In the genomic region with DNA sequence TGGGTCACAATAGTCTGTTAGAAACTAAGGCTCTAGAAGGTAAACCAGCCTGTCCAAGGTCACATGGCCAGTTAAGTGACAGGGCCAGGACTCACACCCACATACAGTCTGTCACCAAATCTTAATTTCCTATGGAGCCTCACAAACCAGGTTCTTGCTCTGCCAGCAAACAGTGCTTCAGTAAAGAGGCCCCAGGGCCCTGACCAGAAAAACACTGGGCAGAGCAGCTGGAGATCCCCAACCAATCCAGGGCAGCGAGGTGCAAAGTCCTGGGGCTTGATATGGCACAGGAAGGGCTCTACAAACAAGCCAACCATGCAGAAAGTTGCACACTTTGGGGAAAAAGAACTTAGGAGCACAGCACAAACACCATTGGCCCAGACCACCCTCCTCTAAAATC, we compare ENCODE assay signal across 7 mouse cellular contexts. TPM values are rescaled to one million over a fixed set of nuclear protein-coding genes. Genes with fewer than 3 reads are reported as not detected.
DNase-seq lines count a peak whose midpoint lies in the region; ATAC-seq and TF ChIP-seq lines count a peak whose summit lies in the region.

No protein-coding gene starts in this region.

- no peak for DNase-seq in ES-E14 (ENCODE audit: low read depth, low spot score)
- peak; percentile 77 to 79 for DNase-seq in kidney, postnatal 36 days
- DNase-seq in natural killer cell, adult 2 months (ENCODE audit: low spot score in 2 of 2) = no peak
- no peak for DNase-seq in thymus, postnatal 10 days (ENCODE audit: low spot score in 2 of 2)

- peak overlapping the region; percentile 41; the same call in 1 of the 2 replicates for H3K27ac ChIP-seq in ES-E14 (ENCODE audit: insufficient read depth, low read depth, low read length, poor library complexity, severe bottlenecking)
- peak overlapping the region; percentile 63 to 98 for H3K27ac ChIP-seq in heart, embryonic 14.5 days (replicated peaks in 1 of 2; ENCODE audit: control insufficient read depth in 1 of 2, insufficient read depth in 1 of 2, low read depth in 2 of 2, low read length in 2 of 2)
- H3K27ac ChIP-seq in neural tube, embryonic 15.5 days (replicated peaks) = no peak overlapping the region

- peaks cover 70% of the 10 kb centered on the region for H3K79me2 ChIP-seq in C2C12 (ENCODE audit: control insufficient read depth, insufficient read depth)

- ATAC-seq in heart, embryonic 14.5 days (ENCODE audit: insufficient number of reproducible peaks, insufficient read depth, low FRiP score, low read depth) = no peak
- ATAC-seq in neural tube, embryonic 15.5 days (ENCODE audit: low FRiP score) = no peak

- in situ Hi-C loops in ES-E14 (cut with MboI; ENCODE audit: low sequenced_read_pairs in 2 of 2, unreplicated experiment in 2 of 2) = no loop called here

- WGBS in heart, embryonic 14.5 days = 19% methylated on average over 1 of the region's 1 CpGs
- WGBS in neural tube, embryonic 15.5 days = 61% methylated on average over 1 of the region's 1 CpGs

- H3K79me3 ChIP-seq in C2C12 (ENCODE audit: low read depth) = peaks cover 65% of the 10 kb centered on the region

- H3K36me3 ChIP-seq in C2C12 (ENCODE audit: control insufficient read depth, insufficient read depth) (peaks cover 41% of the 10 kb centered on the region), ES-E14 (ENCODE audit: control insufficient read depth, insufficient read depth, low read length, poor library complexity, severe bottlenecking) (no peaks in the 10 kb centered on the region)
- peaks cover 5% of the 10 kb centered on the region; the same call in 1 of the 2 replicates for H3K36me3 ChIP-seq in heart, embryonic 14.5 days (ENCODE audit: control insufficient read depth, insufficient read depth, low read length)
- H3K36me3 ChIP-seq in neural tube, embryonic 15.5 days = 0 out of 2 replicates have a peak, but pooled peaks cover 8% of the 10 kb centered on the region

- peak overlapping the region; percentile 85 for H3K4me2 ChIP-seq in heart, embryonic 14.5 days (ENCODE audit: low read length)
- peak overlapping the region; percentile 80 for H3K4me2 ChIP-seq in neural tube, embryonic 15.5 days

- no peak for TF ChIP-seq CTCF in C2C12 (IDR thresholded peaks at IDR 0.05; ENCODE audit: control insufficient read depth, insufficient read depth, insufficient read length)

- H3ac ChIP-seq in C2C12 (ENCODE audit: control insufficient read depth, insufficient read length, low read depth) = peak overlapping the region; percentile 65

- H3K4me1 ChIP-seq in ES-E14 (ENCODE audit: control insufficient read depth in 2 of 2, insufficient read depth in 2 of 2, low read length in 2 of 2, poor library complexity in 1 of 2) = peaks cover 4 to 21% of the 10 kb centered on the region in 2 experiments
- peaks cover 16 to 39% of the 10 kb centered on the region in 2 experiments for H3K4me1 ChIP-seq in heart, embryonic 14.5 days (ENCODE audit: control insufficient read depth in 2 of 2, insufficient read depth in 2 of 2, low read length in 2 of 2)
- H3K4me1 ChIP-seq in neural tube, embryonic 15.5 days = peaks cover 62% of the 10 kb centered on the region

- H3K4me3 ChIP-seq in C2C12 (ENCODE audit: insufficient read depth, poor library complexity, severe bottlenecking) (peak overlapping the region; percentile 74), ES-E14 (ENCODE audit: insufficient read depth in 1 of 2, low read depth in 1 of 2, low read length in 2 of 2, poor library complexity in 1 of 2, severe bottlenecking in 1 of 2) (peak overlapping the region in 1 of 2 experiments; percentile 88; a peak in 2 of 4 replicates)
- peak overlapping the region; percentile 73 to 82 for H3K4me3 ChIP-seq in heart, embryonic 14.5 days (ENCODE audit: control insufficient read depth in 1 of 2, insufficient read depth in 1 of 2, low read depth in 1 of 2, low read length in 2 of 2)
- peak overlapping the region; percentile 65 for H3K4me3 ChIP-seq in neural tube, embryonic 15.5 days (replicated peaks)

- H3K9ac ChIP-seq in ES-E14 (ENCODE audit: insufficient read depth, low read depth, low read length, poor library complexity, severe bottlenecking) = peak overlapping the region; percentile 33; the same call in 1 of the 2 replicates
- peak overlapping the region; percentile 96 for H3K9ac ChIP-seq in heart, embryonic 14.5 days (ENCODE audit: low read length)
- peak overlapping the region; percentile 75 for H3K9ac ChIP-seq in neural tube, embryonic 15.5 days (replicated peaks)

- H3K27me3 ChIP-seq in C2C12 (ENCODE audit: control insufficient read depth, insufficient read depth, insufficient read length) = no peaks in the 10 kb centered on the region
- no peaks in the 10 kb centered on the region for H3K27me3 ChIP-seq in heart, embryonic 14.5 days (ENCODE audit: control insufficient read depth, insufficient read depth, low read length)
- no peaks in the 10 kb centered on the region for H3K27me3 ChIP-seq in neural tube, embryonic 15.5 days (replicated peaks)

- no peaks in the 10 kb centered on the region for H3K9me3 ChIP-seq in ES-E14 (ENCODE audit: control insufficient read depth, insufficient read depth, low read depth, low read length)
- H3K9me3 ChIP-seq in heart, embryonic 14.5 days (ENCODE audit: control insufficient read depth, low read length) = no peaks in the 10 kb centered on the region
- H3K9me3 ChIP-seq in neural tube, embryonic 15.5 days (replicated peaks) = no peaks in the 10 kb centered on the region

TF ChIP-seq in C2C12, 6 proteins besides CTCF, POLR2A, EP300 and RAD21:
- TF ChIP-seq FOSL1 (IDR thresholded peaks at IDR 0.05; ENCODE audit: insufficient read depth, low read length, poor library complexity, severe bottlenecking) (no peak), USF1 (IDR thresholded peaks at IDR 0.05; ENCODE audit: low read depth) (peak; percentile 69)
TF ChIP-seq in C2C12: peak in this region for 1.

TF ChIP-seq in ES-E14, 5 proteins besides CTCF, POLR2A, EP300 and RAD21:
- no peak for TF ChIP-seq CHD2 (IDR thresholded peaks at IDR 0.05; ENCODE audit: low read depth, low read length)
- no peak for TF ChIP-seq HCFC1 (IDR thresholded peaks at IDR 0.05; ENCODE audit: borderline replicate concordance, insufficient read depth, low read length)

RNA-seq across cellular contexts. Expression of gene Bcl2l1, which starts 3.0 kb away (rescaled TPM):
- 67.3 TPM for polyA plus RNA-seq in C2C12 (2012; fragmentation: generic; extraction: Trizol)
- 24.9 and 34.9 TPM in 2 replicates for total RNA-seq in ES-E14 (2012; rRNA removed)
- 59.0 and 68.1 TPM in 2 replicates for polyA plus RNA-seq in heart, embryonic 14.5 days (2014; fragmentation: Nextera tagmentation; extraction: Ambion mirVana)
- 119 and 125 TPM in 2 replicates for polyA plus RNA-seq in neural tube, embryonic 15.5 days (2015; fragmentation: Nextera tagmentation; extraction: Ambion mirVana)

RNA-seq across cellular contexts. Expression of gene Tpx2, which starts 19.2 kb away (rescaled TPM):
- 54.8 TPM for polyA plus RNA-seq in C2C12 (2012; fragmentation: generic; extraction: Trizol)
- total RNA-seq in ES-E14 (2012; rRNA removed) = 63.2 and 77.8 TPM in 2 replicates
- polyA plus RNA-seq in heart, embryonic 14.5 days (2014; fragmentation: Nextera tagmentation; extraction: Ambion mirVana) = 56.2 and 60.8 TPM in 2 replicates
- 11.1 and 26.9 TPM in 2 replicates for polyA plus RNA-seq in neural tube, embryonic 15.5 days (2015; fragmentation: Nextera tagmentation; extraction: Ambion mirVana)

Comparison
In these comparisons a context has a peak if more than half of its experiments do, and no peak if none do; other contexts are left out.
1. DNase-seq: peak in kidney, postnatal 36 days (2 of 2); none in ES-E14 (single experiment), natural killer cell, adult 2 months (0 of 2) and thymus, postnatal 10 days (0 of 2).
2. H3K9ac ChIP-seq: peak in every context shown above with its lines; median percentile 96 in heart, embryonic 14.5 days; 75 in neural tube, embryonic 15.5 days; 33 in ES-E14.